ENCODE assay signal across 14 mouse cellular contexts in the genomic region with DNA sequence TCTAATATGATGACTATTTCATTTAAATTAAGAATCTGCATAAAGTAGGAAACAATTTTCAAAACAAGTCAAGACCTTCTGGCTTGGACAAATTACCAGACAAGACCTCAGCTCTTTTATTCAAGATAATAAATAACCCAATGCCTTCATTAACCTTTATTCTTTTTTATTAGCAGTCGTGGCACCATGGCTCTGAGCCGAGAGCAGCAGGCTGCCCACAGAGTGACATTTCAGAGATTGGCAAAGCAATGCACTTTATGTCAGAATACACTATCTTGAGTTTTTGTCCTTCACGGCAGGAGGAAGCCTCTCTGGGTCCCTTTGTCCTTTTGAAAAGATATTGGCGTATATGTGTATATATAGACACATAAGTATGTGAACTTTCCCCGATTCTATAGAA.
"Had no signal": no experiment of that assay in that cellular context is flagged by ENCODE, and none has a peak within 500 bp of the region (broad histone marks: within the 10 kb centered on the region; RNA-seq: fewer than 3 reads in every experiment).

No protein-coding gene starts in this region.

- H3K9me3 ChIP-seq: limb, embryonic 12.5 days; midbrain, embryonic 15.5 days; neural tube, embryonic 12.5 days had no signal

- H3K27me3 ChIP-seq: limb, embryonic 12.5 days; midbrain, embryonic 15.5 days; neural tube, embryonic 12.5 days had no signal

- H3K4me2 ChIP-seq: limb, embryonic 12.5 days; midbrain, embryonic 15.5 days; neural tube, embryonic 12.5 days had no signal

- ATAC-seq: midbrain, embryonic 15.5 days had no signal

- H3K4me3 ChIP-seq: limb, embryonic 12.5 days; midbrain, embryonic 15.5 days; neural tube, embryonic 12.5 days had no signal

- DNase-seq: kidney, postnatal 36 days; liver; lung, adult 18-20 months; lung, postnatal 36 days; retina, postnatal 1 day; right cerebral cortex, postnatal 4 days; spleen, adult 18-20 months; thymus, adult 2 months; thymus, postnatal 25 days had no signal

- H3K36me3 ChIP-seq: limb, embryonic 12.5 days; midbrain, embryonic 15.5 days; neural tube, embryonic 12.5 days had no signal

- H3K4me1 ChIP-seq: limb, embryonic 12.5 days; midbrain, embryonic 15.5 days; neural tube, embryonic 12.5 days had no signal

- H3K27ac ChIP-seq: kidney, postnatal 0 days; limb, embryonic 12.5 days; liver, embryonic 14.5 days; midbrain, embryonic 15.5 days; neural tube, embryonic 12.5 days had no signal

- H3K9ac ChIP-seq: limb, embryonic 12.5 days; liver, embryonic 14.5 days; midbrain, embryonic 15.5 days; neural tube, embryonic 12.5 days had no signal
